Mouse (Mus musculus) MEL (cell line): ENCODE measurements around the gene Batf2. TPM values are rescaled to one million over a fixed set of nuclear protein-coding genes. Genes with fewer than 3 reads are reported as not detected.

Experiments used
- DNase-seq: peaks from one replicate; pipeline ENCODE4 v3.0.0; 2011; ENCODE audit warnings: low read depth, low spot score
- H3K27ac ChIP-seq: 2 replicates; pipeline ENCODE4 v1.5.1; 2012; ENCODE audit warnings: low read depth, mild to moderate bottlenecking, control low read depth, low read length, moderate library complexity; ENCODE audit not compliant: control insufficient read depth
- H3K27me3 ChIP-seq, 2 experiments: fragments of 150-350 bp in 1 of 2; sonication (generic) in 1 of 2; 2 replicates each; pipeline ENCODE4 v1.6.1; 2012; ENCODE audit warnings: low read length in 2 of 2, mild to moderate bottlenecking in 2 of 2, improper control_type of control experiment in 1 of 2, moderate library complexity in 1 of 2; ENCODE audit not compliant: insufficient read depth in 2 of 2, control insufficient read depth in 1 of 2
- H3K36me3 ChIP-seq, 2 experiments: 2 replicates each; pipeline ENCODE4 v1.6.1; 2012 to 2014; ENCODE audit warnings: low read length in 2 of 2, improper control_type of control experiment in 1 of 2, inconsistent platforms in 1 of 2, mild to moderate bottlenecking in 1 of 2; ENCODE audit not compliant: insufficient read depth in 2 of 2, control insufficient read depth in 1 of 2
- H3K4me1 ChIP-seq, 2 experiments: fragments of 150-350 bp in 1 of 2; sonication (generic) in 1 of 2; 2 replicates each; pipeline ENCODE4 v1.6.1; 2012; ENCODE audit warnings: low read length in 2 of 2, improper control_type of control experiment in 1 of 2, mild to moderate bottlenecking in 1 of 2; ENCODE audit not compliant: insufficient read depth in 2 of 2, control insufficient read depth in 1 of 2
- H3K4me3 ChIP-seq, 2 experiments: fragments of 150-350 bp in 1 of 2; sonication (generic) in 1 of 2; 2 replicates each; pipeline ENCODE4 v1.5.1; 2012; ENCODE audit warnings: low read depth in 2 of 2, low read length in 2 of 2, mild to moderate bottlenecking in 2 of 2, moderate library complexity in 2 of 2, control low read depth in 1 of 2, improper control_type of control experiment in 1 of 2; ENCODE audit not compliant: control insufficient read depth in 1 of 2, insufficient read depth in 1 of 2
- H3K79me2 ChIP-seq: 2 replicates; pipeline ENCODE4 v1.6.1; 2012; ENCODE audit warnings: mild to moderate bottlenecking, low read length, moderate library complexity; ENCODE audit not compliant: control insufficient read depth, poor library complexity, insufficient read depth
- H3K9ac ChIP-seq: 2 replicates; pipeline ENCODE4 v1.6.1; 2012; ENCODE audit warnings: low read depth, mild to moderate bottlenecking, control low read depth, low read length, moderate library complexity; ENCODE audit not compliant: control insufficient read depth, poor library complexity, severe bottlenecking
- H3K9me3 ChIP-seq: fragments of 150-350 bp; sonication (generic); replicated peaks from 2 replicates; pipeline ENCODE4 v1.6.1; 2012; ENCODE audit warnings: mild to moderate bottlenecking, low read length, improper control_type of control experiment, moderate library complexity; ENCODE audit not compliant: insufficient read depth
- CHD2 ChIP-seq: IDR thresholded peaks from 2 replicates; pipeline ENCODE4 v1.6.1; 2011; ENCODE audit warnings: low read length, improper control_type of control experiment
- ELF1 ChIP-seq: IDR thresholded peaks from 2 replicates; pipeline ENCODE4 v1.6.1; 2014; ENCODE audit warnings: low read depth, mild to moderate bottlenecking, inconsistent platforms, low read length, improper control_type of control experiment, moderate library complexity
- EP300 ChIP-seq, 2 experiments: IDR thresholded peaks; 2 replicates each; pipeline ENCODE4 v1.6.1; 2011; ENCODE audit warnings: improper control_type of control experiment in 2 of 2, low read length in 2 of 2, low read depth in 1 of 2, mild to moderate bottlenecking in 1 of 2
- HCFC1 ChIP-seq: IDR thresholded peaks from 2 replicates; pipeline ENCODE4 v1.6.1; 2012; ENCODE audit warnings: low read depth, mild to moderate bottlenecking, inconsistent platforms, low read length, improper control_type of control experiment, moderate library complexity
- JUND ChIP-seq: IDR thresholded peaks from 2 replicates; pipeline ENCODE4 v1.6.1; 2011; ENCODE audit warnings: low read depth, mild to moderate bottlenecking, improper control_type of control experiment, low read length
- MAFK ChIP-seq: IDR thresholded peaks from 2 replicates; pipeline ENCODE4 v1.6.1; 2011; ENCODE audit warnings: low read depth, mild to moderate bottlenecking, low read length, improper control_type of control experiment, borderline replicate concordance
- MAX ChIP-seq: IDR thresholded peaks from 2 replicates; pipeline ENCODE4 v1.6.1; 2011; ENCODE audit warnings: low read length, improper control_type of control experiment
- MEF2A ChIP-seq: IDR thresholded peaks from 2 replicates; pipeline ENCODE4 v1.6.1; 2014; ENCODE audit warnings: low read depth, mild to moderate bottlenecking, inconsistent platforms, low read length, improper control_type of control experiment; ENCODE audit not compliant: poor library complexity, insufficient replicate concordance, severe bottlenecking; ENCODE audit errors: extremely low read depth
- MXI1 ChIP-seq: IDR thresholded peaks from 2 replicates; pipeline ENCODE4 v1.6.1; 2011; ENCODE audit warnings: mild to moderate bottlenecking, low read depth, low read length, improper control_type of control experiment
- MYB ChIP-seq: IDR thresholded peaks from 2 replicates; pipeline ENCODE4 v1.6.1; 2011; ENCODE audit warnings: mild to moderate bottlenecking, low read depth, low read length, improper control_type of control experiment
- NELFE ChIP-seq: IDR thresholded peaks from 2 replicates; pipeline ENCODE4 v1.6.1; 2011; ENCODE audit warnings: low read depth, low read length, improper control_type of control experiment
- RAD21 ChIP-seq: IDR thresholded peaks from 2 replicates; pipeline ENCODE4 v1.6.1; 2011; ENCODE audit warnings: mild to moderate bottlenecking, low read depth, low read length, improper control_type of control experiment
- RCOR1 ChIP-seq: IDR thresholded peaks from 2 replicates; pipeline ENCODE4 v1.6.1; 2012; ENCODE audit warnings: low read depth, mild to moderate bottlenecking, inconsistent platforms, low read length, improper control_type of control experiment
- SIN3A ChIP-seq: IDR thresholded peaks from 2 replicates; pipeline ENCODE4 v1.6.1; 2012; ENCODE audit warnings: low read length, improper control_type of control experiment, inconsistent platforms
- SMC3 ChIP-seq: IDR thresholded peaks from 2 replicates; pipeline ENCODE4 v1.6.1; 2011; ENCODE audit warnings: low read depth, low read length, improper control_type of control experiment
- TBP ChIP-seq: IDR thresholded peaks from 2 replicates; pipeline ENCODE4 v1.8.0; 2011; ENCODE audit warnings: low read depth, low read length, improper control_type of control experiment
- TCF12 ChIP-seq: IDR thresholded peaks from 2 replicates; pipeline ENCODE4 v1.6.1; 2014; ENCODE audit warnings: low read depth, mild to moderate bottlenecking, inconsistent platforms, low read length, improper control_type of control experiment, moderate library complexity
- USF1 ChIP-seq: IDR thresholded peaks from 2 replicates; pipeline ENCODE4 v1.6.1; 2014; ENCODE audit warnings: low read depth, mild to moderate bottlenecking, inconsistent platforms, low read length, improper control_type of control experiment, moderate library complexity
- ZMIZ1 ChIP-seq: IDR thresholded peaks from 2 replicates; pipeline ENCODE4 v1.6.1; 2012; ENCODE audit warnings: low read depth, mild to moderate bottlenecking, inconsistent platforms, low read length, improper control_type of control experiment, moderate library complexity
- polyA plus RNA-seq, 2 experiments: library from polyadenylated mRNA; stranded (reverse) in 1 of 2; unstranded in 1 of 2; fragments of >175 nt in 1 of 2; fragments of >200 nt in 1 of 2; gene quantifications; 2 replicates each; pipeline versions ENCODE4 v1.2.1 to v1.2.4; 2012; ENCODE audit warnings: low replicate concordance in 2 of 2, low read depth in 1 of 2; ENCODE audit not compliant: insufficient read length in 2 of 2, insufficient read depth in 1 of 2, missing spikeins in 1 of 2
- total RNA-seq: library from RNA; depleted of rRNA; stranded (reverse); fragments of 300-350 nt; gene quantifications from 2 replicates; pipeline ENCODE4 v1.2.3, GENCODE M21; 2012

The Batf2 gene
- total and polyA plus RNA-seq, 3 experiments, result 0.19 to 0.60 TPM; not detected in 1

- TF ChIP-seq MAX (no peak), MXI1 (no peak), MAFK (no peak), RCOR1 (no peak), TCF12 (no peak), SMC3 (no peak), CHD2 (no peak), SIN3A (no peak)
- Histone ChIP-seq H3K79me2 (peaks cover 15% of the 10 kb centered on the region), H3K9ac (no peak overlapping the region), H3K36me3 (peaks cover 0 to 7% of the 10 kb centered on the region in 2 experiments; a peak in 2 of 4 replicates), H3K9me3 (no peaks in the 10 kb centered on the region), H3K4me1 (peaks cover under 1 to 4% of the 10 kb centered on the region in 2 experiments; a peak in 3 of 4 replicates), H3K27me3 (no peaks in the 10 kb centered on the region), H3K4me3 (no peak overlapping the region), H3K27ac (no peak overlapping the region)
- no peak for DNase-seq
Observed at GRCm38 (mm10) chr19:6121761-6122160, 19.0 kb upstream of the Batf2 start.

DNA sequence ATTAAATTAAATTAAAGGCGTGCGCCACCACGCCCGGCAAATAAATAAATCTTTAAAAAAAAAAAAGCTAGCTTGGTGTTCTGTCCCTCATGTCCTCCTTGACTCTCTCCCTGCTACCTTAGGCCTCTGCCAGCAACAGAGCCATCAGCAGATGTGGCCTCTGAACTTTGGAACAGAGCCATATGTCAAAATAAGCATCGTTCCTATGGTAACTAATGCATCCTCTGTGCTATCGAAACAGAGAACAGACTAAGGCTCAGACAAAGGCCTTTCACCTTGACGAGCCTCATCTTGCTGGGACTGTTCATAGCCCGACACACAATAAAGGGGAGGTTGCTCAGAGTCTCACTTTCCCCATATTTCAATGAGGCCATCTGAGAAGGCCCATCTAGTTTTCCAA, 17.5 kb upstream of the Batf2 start:
- Histone ChIP-seq H3K79me2 (peaks cover 1% of the 10 kb centered on the region; the same call in 1 of the 2 replicates), H3K27me3 (no peaks in the 10 kb centered on the region), H3K36me3 (peaks cover 0 to 7% of the 10 kb centered on the region in 2 experiments; a peak in 2 of 4 replicates), H3K27ac (no peak overlapping the region), H3K4me3 (no peak overlapping the region), H3K9me3 (no peaks in the 10 kb centered on the region), H3K4me1 (peaks cover 0 to 3% of the 10 kb centered on the region in 2 experiments; a peak in 2 of 4 replicates), H3K9ac (no peak overlapping the region)
- no peak for DNase-seq
- TF ChIP-seq NELFE (no peak), ZMIZ1 (no peak), MYB (no peak), MEF2A (no peak), RCOR1 (no peak), MXI1 (no peak), USF1 (no peak), ELF1 (no peak), SMC3 (no peak), SIN3A (no peak), HCFC1 (no peak), RAD21 (no peak), EP300 (IDR thresholded peaks at IDR 0.05; ENCODE audit: low read depth in 1 of 2, low read length in 2 of 2) (no peak), JUND (no peak), MAFK (no peak), TBP (no peak)
